Mouse (Mus musculus) lung, postnatal 0 days (tissue): ENCODE results near the gene Tph1.

Experiments used
- CTCF ChIP-seq: IDR thresholded peaks from 2 replicates; pipeline ENCODE4 v1.5.1; 2016; ENCODE audit warnings: antibody characterized with exemption, mild to moderate bottlenecking
- EP300 ChIP-seq: IDR thresholded peaks from 2 replicates; pipeline ENCODE4 v1.6.1; 2016; ENCODE audit warnings: antibody characterized with exemption, mild to moderate bottlenecking, control low read depth

DNA sequence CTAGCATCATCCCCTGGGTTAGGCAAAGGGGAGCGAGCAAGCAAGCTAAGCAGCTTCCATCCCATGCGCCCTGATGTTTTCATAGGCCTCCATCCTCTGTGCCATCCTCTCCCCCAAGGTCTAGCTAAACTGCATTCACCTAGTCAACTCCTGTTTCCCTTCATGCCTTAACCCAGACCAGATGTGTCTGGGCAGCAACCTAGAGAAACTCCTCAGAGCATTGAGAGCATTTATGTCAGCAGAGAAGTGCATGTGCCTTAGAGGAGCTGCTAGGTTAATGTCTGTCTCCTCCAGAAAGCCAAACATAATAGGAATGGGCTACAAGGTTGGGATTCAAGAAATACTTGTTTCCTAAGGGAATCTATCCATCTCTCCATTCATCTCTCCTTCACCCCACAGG, 75.3 kb downstream of the Tph1 start:
- TF ChIP-seq CTCF (no peak), EP300 (no peak)
